Mouse (Mus musculus): ENCODE measurements around the gene Figla.

Gene Figla

DNA sequence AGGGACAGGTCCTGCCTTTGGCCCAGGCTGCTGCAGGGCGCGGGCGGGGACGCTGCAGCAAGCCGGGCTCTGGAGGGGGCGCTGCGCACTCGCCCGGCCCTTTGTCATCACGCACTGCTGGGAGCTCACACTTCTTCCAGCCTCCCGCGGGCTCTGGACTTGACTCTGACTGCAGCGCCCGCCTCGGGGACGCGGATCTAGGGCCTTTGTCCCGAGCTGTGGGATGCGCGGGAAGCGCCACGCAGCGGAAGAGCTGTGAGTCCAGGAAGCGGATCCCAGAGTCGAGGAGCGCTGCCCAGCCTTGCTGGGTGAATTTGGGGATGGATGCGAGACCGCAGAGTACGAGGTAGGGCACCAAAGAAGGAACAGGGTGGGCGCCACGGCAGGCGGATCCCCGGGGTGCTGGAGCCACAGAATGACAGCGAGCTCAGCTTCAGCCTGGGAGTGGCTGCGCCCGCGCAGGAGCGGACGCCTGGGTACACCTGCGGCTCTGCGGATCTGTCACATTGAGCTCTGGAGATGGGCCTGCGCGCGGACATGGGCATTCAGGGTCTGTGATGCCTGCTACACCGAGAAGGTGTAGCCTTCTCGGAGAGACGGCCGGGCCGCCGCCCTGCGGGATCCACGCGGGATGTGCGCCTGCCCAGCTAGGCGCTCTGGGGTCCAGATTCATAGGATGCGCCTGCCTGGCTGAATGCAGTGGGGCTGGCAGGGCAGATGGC is 12.8 kb downstream of the Figla start, which contains the start of gene Add2:
Gene Add2 (plus strand): TSS at position 81 of the 722 bp plus-strand sequence.
- peak; percentile 12 for DNase-seq (ENCODE audit: low spot score)

DNA sequence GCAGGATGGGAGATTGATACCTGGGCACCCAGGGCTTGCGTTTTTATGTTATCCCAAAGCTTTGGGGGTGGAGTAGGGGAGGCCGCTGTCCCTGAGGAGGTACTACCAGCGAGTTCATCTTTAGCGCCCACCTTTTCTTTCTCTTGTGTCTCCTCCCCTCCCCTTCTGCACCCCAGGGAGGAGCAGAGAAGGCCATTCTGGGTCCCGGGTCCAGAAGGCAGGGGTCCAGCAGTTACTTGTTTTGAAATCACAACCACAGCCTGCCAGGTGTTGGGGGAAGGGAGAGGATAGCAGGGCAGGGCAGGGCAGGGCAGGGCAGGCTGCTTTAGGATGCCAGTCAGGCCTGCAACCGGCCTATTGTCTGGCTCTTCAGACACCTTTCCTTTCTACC is 13.3 kb downstream of the Figla start:
- DNase-seq (ENCODE audit: low spot score), result no peak

DNA sequence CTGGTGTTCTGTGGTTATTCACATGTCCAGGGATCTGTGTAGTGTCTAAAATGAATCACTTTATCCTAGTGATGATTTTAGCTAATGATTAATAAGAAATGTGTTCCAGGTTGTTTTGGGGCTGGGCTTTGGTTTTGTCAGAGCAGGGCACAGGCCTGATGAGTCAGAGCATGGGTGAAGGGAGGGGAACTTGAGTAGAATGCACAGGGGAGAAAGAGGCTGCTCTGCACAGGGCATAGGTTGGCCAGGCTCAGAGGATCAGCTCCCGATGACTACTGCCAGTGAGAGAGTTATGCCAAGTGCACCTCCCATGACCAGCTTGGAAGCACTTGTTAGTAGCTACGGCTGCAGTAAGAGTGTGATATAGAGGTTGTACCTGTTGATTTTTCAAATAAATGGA is 15.6 kb downstream of the Figla start:
- DNase-seq (ENCODE audit: low spot score), result no peak

DNA sequence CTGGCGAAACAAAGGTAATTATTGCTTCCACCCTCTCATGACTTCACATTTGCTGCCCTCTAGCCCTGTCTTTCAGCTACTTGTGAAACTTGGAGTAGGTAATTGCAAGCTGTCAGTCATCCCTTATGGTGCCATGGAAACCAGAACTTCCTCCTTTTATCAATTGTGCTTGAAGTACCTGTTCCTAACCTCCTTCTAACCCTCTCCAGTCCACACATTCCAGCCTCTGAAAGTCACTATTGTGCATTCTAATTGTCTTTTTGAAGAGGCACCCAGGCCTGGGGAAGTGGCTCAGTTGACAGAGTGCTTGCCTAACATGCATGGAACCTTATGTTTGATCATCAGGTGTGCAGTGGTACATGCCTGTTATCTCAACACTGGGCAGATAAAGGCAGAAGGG is 17.7 kb downstream of the Figla start:
- DNase-seq (ENCODE audit: low spot score), result no peak

DNA sequence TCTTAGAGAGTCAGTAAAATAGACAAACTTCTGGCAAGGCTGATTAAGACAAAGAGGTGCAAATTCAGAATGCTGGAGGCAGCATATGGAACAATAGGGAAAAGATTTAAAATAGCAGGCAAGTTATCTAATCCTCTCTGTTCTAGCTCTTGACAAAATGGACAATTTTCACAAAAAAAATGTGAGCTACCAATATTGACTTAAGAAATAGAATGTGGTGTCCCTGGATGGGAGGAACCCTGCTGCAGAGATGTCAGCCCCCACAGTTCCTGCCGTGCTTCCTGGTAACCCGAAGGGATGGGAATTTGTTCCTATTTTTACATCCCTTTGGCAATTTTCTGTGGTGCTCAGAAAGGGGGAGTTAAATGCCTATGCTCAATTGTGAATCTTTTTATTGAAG is 22.9 kb downstream of the Figla start:
- DNase-seq (ENCODE audit: low spot score), result no peak

DNA sequence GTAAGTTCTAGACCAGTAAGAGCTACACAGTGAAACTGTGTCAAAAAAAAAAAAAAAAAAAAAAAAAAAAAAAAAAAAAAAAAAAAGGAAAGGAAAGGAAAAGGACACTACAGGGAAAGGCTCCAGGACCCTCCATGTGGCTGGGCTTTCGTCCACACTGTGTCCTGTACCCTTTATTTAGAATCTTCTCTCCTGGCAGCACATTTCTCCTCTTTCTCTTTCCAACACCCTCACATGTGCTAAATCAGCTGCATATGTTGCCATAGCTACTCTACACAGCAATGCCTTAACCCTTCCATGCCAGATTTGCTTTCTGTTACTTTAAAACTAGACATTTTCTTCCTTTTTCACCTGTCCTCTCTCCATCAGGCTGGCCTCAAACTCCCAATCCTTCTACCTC is 24.2 kb downstream of the Figla start:
- no peak for DNase-seq (ENCODE audit: low spot score)

DNA sequence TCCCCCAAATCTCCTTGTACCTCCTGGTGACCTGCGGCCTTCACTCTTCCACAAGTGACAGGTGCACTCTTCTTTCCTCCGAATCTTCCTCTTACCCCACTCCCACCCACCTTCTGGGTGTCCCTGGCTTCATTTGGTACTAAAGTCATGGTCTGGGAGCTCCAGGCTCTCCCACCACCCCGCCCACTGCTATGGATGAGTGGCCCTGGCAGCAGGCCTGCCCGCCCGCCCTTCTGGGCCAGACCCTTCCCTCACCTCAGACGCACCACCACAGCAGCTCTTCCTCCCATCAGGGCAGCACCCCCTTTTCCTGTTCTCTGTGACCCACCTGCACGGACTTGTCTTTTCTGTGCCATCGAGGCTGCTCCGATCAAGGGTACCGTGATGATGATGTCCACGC is 31.5 kb downstream of the Figla start:
- DNase-seq (ENCODE audit: low spot score), result no peak

DNA sequence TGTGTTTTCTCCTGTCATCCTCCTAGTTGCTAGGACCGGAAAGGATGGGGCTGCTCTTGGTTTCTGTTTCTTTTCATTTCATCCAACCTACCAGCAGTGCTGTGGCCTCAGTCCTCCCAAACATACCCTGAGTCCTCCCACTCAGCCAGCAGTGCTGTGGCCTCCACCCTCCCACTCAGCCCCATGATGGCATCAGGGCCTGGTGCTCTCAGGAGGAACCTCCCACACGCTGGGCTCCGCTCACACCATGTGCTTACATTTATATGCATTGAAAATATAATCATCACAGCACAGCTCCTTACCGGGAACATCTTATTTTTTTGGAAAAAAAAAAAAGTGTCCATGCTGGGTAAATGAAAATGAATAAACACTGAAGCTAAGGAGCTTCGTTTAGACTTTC is 32.5 kb downstream of the Figla start:
- DNase-seq (ENCODE audit: low spot score), result no peak

DNA sequence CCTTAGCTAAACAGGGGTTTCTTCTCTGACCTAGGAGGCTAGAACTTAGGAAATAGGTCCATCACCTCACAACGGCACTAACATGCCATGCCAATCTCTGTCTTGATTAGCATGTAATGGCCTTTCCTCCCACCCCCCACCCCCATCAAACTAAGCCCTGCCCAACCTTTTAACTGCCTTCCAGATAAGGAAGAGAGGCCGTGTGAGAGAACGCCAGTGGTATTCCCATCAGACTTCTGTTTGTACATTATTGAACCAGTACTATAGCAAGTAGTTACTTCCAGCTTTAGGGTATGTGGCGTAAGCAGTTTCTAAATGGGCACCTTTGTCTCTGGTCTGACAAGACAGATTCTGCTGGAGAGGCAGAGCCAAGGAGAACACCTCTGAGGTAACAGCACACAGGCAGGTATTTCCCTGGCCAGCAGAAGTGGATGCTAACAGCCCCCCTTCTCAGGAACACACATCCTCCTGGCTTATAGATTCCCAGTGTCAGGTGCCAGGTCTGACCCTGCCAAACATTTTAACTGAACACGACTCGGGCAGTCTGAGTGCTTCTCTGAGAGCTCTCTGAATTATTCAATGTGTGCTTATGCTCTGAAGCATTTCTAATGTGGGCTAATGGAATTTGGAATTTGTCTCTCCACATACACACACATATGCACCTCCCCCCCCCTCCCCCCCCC is 34.8 kb downstream of the Figla start:
- no peak for DNase-seq (ENCODE audit: low spot score)

DNA sequence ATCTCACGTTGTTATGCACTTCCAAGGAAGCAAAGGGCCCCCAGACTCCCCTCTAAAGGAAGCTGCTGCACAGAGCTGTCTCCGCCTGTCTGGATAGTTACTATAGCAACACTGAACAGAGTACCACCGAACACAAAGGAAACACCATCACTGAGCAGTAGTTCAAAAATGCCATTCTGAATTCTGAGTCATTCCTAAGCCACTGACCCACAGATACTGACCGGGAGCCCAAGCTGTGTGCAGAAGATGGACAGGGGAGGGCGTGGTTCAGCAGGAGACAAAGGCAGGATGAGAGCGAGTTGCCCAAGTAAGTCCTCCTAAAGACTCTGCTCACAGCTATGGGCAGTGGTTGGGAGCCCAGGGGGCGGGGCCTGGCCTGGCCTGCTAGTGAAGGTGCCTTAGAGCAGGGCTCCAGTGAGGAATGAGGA is 36.1 kb downstream of the Figla start:
- DNase-seq (ENCODE audit: low spot score), result no peak

DNA sequence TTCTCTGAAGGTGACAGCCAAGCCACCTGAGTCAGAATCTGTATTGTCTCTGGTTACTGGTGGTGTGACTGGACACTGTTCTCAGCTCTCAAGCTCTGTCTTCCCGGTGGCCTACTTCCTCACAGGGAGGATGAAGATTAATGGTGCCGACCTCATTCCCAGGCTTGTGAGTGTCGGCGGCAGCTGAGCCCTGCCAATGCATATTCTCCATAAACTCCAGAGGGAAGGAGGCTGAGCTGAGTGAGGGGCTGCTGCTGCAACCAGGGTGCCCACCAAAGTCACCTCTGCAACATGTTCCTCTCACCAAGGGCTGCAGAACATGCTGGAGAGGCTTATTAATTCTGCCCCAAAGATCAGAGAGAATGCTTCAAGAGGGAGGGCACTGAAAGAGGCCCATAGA is 36.6 kb downstream of the Figla start:
- DNase-seq (ENCODE audit: low spot score), result no peak

DNA sequence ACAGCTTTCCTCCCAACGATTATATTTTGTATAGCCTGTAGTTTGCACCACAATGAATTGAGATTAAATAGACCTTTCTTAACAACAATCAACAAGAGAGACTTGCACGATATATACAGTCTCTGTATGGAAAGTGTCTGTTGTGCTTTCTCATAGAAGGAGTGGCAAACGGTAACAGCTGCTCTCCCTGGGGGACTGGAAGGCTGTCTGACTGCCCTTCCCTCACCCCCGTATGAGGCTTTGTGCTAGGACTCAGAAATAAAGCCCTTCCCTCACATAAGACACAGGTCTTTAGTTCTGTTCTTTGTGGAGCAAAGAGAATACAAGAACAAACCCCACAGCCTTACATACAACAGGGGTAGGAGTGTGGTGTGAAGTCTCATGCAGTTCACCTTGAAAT is 37.1 kb downstream of the Figla start:
- no peak for DNase-seq (ENCODE audit: low spot score)

DNA sequence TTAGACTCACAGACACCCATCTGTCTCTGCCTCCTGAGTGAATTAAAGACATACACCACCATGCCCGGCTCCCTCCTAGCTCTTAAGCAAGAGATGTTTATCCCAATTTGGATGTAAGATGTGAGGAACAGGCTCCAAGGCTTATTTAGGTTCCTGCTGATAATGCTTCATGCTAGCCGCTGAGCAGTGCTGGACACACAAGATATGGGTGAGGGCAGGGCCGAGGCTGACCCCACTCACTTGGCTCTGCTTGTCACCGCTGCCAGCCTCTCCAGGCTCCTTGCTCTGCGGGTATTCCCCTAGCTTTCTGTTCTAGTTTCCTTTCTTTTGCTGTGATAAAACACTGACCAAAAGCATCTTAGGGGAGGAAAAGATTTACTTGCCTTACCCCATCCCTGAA is 37.6 kb downstream of the Figla start:
- no peak for DNase-seq (ENCODE audit: low spot score)

DNA sequence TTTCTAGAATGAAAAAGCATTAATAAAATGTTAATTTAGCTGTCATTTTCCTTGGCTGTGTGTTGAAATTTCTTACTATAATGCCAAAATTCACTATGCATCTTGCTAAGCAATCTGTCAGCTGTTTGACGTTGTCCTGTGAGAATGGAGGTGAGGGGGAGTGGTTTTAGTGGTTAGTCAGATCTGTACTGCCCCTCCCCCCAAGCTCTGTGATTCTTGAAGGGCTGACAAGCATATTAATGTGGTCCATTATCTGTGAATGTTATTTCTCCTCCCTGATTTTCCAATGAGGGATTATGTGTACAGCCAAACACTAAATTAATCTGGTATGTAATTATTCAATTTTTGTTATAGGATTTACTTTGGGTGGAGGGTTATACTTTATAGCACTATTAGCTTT is 42.5 kb downstream of the Figla start:
- no peak for DNase-seq (ENCODE audit: low spot score)

DNA sequence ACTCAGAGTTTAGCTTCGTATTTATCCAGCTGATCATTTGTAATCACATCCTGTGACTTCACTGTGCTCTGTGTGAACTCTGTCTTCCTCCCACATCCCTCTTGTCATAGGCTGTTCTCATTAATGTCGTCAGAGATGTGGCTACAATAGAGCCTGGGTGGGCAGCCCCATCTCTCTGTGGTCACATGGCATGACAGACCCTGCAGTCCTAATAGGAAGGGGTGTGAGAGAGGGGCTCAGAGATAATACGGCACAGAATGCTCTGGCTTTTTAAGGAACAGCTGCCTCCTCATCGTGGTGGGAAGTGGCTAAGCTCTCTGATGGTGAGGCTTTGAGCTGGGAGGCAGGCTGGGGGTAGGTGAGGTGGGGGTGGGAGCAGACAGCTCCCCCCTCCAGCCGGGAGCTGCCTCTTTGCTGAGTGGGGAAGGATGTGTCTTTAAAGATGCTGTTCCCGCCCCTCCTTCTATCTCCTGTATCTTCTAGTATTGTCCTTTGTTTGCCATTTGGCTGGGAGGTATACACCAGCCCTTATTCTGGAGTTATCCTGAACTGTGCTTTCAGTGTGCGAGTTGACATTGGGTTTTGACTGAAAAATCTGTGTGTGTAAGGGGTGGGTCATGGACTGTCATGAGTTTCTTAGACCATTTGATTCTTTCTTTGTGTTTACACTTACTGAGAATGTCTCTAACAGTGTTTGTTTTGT is 43.3 kb downstream of the Figla start:
- no peak for DNase-seq (ENCODE audit: low spot score)

DNA sequence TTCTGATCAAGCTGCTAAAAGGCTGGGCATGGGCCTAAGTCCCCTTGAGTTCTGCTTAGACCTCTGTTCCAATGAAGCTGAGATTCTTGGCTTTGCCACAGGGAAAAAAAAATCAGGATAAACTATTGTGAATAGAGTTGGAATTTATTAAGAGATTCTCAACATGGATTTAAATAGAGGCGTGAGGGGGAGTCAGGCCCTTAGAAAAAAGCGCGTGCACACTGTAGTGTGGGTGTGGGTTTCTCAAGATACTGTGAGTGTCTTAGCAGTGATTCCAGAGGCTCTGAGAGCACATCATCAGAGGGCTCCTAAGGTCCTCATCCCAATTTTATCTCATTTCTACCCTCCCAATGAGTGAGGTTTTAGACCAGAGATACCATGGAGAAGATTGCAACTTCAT is 44.2 kb downstream of the Figla start:
- DNase-seq (ENCODE audit: low spot score), result no peak

DNA sequence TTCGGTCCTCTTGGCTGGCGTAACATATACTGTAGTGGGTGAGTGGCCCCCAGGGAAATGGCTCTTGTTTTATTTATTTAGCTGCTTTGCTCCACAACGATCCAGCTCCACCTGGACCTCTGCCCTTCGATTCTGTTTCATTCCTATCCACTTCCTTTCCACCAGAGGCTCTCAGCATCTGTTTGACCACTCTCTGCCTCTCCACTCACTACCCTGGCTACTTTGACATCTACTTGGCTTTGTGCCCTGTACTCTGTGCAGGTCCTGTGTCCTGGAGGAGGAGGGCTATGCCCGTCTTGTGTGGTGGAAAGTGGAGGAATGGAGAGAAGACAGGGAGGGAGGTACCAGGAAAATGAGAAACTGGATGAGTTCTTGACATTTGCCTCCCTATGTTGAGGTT is 46.3 kb downstream of the Figla start:
- DNase-seq (ENCODE audit: low spot score), result no peak

DNA sequence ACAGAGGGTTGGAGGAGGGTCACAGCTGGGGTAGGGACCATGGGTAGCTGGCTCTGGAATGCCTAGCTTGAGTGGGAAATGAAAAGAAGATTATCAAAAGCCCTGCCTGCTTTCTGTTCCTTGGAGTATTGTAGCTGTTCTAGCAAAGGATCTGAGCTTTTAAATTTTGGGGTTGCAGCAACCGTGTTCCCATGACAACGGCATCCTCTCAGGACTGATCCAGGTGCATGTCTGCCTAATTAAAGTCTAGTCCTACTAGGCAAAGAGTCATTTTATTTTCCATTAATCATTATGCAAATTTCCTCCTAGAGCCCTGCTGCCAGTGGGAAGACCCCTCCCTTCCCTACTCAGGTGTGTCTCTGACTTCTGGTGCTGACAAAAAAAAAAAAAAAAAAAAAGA is 46.7 kb downstream of the Figla start:
- DNase-seq (ENCODE audit: low spot score), result no peak

DNA sequence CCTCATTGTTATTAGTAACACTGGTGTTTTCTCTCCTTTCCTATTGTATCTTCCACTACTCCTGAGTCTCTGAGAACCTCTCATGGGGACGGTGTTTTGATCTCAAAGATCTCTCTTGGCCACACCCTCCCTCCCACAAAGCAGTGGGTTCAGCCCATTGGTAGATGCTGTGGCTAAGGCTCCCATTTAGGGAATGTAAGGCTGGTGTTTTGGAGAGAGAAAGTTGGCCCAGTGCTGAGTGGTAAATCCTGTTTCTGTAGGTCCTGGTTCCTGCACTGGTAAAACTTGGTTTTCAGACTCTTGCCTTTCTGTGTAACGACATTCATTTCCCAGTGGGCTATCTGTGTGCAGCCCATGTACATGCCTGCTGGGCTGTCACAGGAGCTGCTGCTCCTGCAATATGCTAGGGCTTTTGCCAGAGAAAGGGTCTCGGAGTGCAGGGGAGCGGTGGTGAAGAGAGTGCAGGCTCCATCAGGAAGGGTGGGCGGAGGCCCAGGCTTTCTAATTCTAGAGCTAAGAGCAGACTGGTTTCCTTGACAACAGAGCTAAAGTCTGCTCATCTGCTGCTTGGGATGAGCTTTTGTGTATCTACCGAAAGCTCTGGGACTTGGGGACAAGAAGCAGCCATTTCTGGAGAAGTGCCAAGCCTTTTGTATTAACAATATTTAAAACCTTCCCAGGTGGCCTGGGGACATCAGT is 48.5 kb downstream of the Figla start:
- no peak for DNase-seq (ENCODE audit: low spot score)

DNA sequence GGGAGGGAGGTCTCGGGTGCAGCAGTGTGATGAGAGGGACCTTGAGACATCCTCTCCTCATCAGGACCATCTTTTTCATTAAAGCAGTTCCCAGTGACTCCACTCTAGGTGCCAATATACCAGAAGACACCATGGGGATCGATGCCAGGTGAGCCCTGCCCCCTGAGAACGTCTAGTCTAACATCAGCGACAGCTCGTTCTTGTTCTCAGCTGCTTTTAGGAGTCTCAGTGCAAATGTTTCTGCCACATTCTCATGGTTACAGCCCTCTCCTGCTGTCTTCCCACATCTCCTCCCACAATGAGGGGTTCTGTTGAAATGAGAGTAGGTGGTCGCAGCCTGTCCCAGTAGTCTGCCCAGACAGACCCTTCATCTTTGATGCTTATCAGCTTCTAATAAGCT is 50.8 kb downstream of the Figla start:
- no peak for DNase-seq (ENCODE audit: low spot score)

DNA sequence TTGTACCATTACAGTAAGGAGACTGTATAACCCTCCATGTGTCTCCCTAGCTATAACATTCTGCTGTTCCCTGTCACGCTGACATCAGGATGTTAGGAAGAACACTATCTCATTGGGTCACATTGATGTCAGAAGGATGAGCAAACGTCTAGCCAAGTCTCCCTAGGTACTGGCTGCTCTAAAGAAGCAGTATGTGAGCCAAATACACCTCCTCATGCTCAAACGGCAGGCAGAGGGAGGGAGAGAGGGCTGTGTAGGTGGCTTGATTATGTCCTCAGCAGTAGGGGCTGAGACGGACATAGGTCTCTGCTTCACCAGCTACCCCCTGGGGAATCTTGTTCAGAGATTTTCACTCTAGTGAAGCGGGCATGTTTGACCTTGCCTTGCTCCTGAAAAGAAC is 51.2 kb downstream of the Figla start:
- no peak for DNase-seq (ENCODE audit: low spot score)

DNA sequence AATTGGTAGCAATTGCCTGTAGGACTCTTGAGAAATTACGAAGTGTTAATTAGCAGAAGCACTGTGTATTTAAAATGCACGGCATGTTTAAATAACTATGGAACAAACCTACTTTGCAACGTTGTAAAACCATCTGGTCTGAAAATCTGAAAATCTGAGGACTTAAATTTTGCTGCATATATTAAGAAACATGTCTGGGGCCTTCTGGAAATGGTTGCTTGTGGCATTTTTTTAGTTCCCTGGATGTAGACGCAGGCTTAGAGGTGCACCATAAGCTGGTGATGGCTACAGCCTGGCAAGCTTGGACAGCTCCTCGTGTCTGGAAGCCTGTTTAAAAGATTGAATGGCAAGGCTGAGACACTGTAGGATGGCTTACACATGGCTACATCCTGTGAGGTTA is 53.0 kb downstream of the Figla start:
- DNase-seq (ENCODE audit: low spot score), result no peak

DNA sequence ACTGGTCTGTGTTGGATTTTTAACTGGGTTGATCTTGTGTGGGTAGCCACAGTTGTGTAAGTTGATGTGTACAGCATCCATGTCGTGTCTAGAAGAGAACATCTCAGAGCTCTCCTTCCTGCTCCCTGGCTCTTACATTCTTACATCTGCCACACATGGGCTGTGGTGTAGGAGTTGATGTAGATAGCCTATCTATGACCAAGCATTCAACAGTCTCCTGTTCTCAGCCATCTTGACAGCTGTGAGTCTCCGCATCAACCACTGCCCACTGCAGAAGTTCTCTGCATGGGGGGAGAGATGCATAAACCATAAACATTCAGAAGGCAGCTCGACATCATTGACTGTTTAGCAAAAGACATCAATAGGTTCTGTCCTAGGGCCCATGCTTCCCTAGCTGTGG is 53.9 kb downstream of the Figla start:
- DNase-seq (ENCODE audit: low spot score), result no peak
